In genomic region chr5:129786818-129787790, GRCm38 (mm10) we compare ENCODE assay signal across 8 mouse cellular contexts. TPM values are rescaled to one million over a fixed set of nuclear protein-coding genes. Genes with fewer than 3 reads are reported as not detected.
A peak's percentile ranks its signal among the peaks of the same experiment; 100 is the strongest.
DNase-seq lines count a peak whose midpoint lies in the region; ATAC-seq lines count a peak whose summit lies in the region.

Gene Psph (minus strand): TSS chr5:129787449.

- WGBS in hindbrain, embryonic 14.5 days = under 1% methylated on average over 73 of the region's 73 CpGs

- H3K4me2 ChIP-seq in hindbrain, embryonic 14.5 days (replicated peaks) = peak within 1 kb of the TSS; percentile 77

- peak; percentile 99 for ATAC-seq in hindbrain, embryonic 14.5 days (ENCODE audit: low FRiP score)

- H3K36me3 ChIP-seq in hindbrain, embryonic 14.5 days (replicated peaks; ENCODE audit: control insufficient read depth, insufficient read depth) = peaks cover 36% of the 10 kb centered on the region

- H3K9ac ChIP-seq in hindbrain, embryonic 14.5 days = peak within 1 kb of the TSS; percentile 96

- H3K27me3 ChIP-seq in hindbrain, embryonic 14.5 days (ENCODE audit: control insufficient read depth, insufficient read depth, low read length) = no peaks in the 10 kb centered on the region

- H3K27ac ChIP-seq in hindbrain, embryonic 14.5 days = peak within 1 kb of the TSS; percentile 99

- peak within 1 kb of the TSS; percentile 97 for H3K4me3 ChIP-seq in hindbrain, embryonic 14.5 days (replicated peaks; ENCODE audit: low read length)

- H3K4me1 ChIP-seq in hindbrain, embryonic 14.5 days (replicated peaks; ENCODE audit: control insufficient read depth, insufficient read depth, low read length) = peaks cover 14% of the 10 kb centered on the region

- H3K9me3 ChIP-seq in hindbrain, embryonic 14.5 days (ENCODE audit: control insufficient read depth, low read length) = no peaks in the 10 kb centered on the region

- DNase-seq in R1 (ENCODE audit: low read depth, low spot score) = peak; percentile 100
- DNase-seq in cerebellum, postnatal 25 days = peak; percentile 98
- peak; percentile 97 for DNase-seq in frontal cortex, postnatal 25 days (ENCODE audit: low spot score in 2 of 2)
- DNase-seq in hindbrain, embryonic 14.5 days (ENCODE audit: low spot score) = peak; percentile 99
- peak; percentile 96 to 97 for DNase-seq in layer of hippocampus, postnatal 36 days
- DNase-seq in lung, postnatal 36 days = peak; percentile 98
- DNase-seq in retina, postnatal 1 day = peak; percentile 99
- peak; percentile 93 to 96 for DNase-seq in urinary bladder, adult 18-20 months (ENCODE audit: low spot score in 2 of 2)

RNA-seq across cellular contexts. Expression of gene Psph, which starts in this region (rescaled TPM):
- polyA plus RNA-seq in hindbrain, embryonic 14.5 days (2014; fragmentation: Nextera tagmentation; extraction: Ambion mirVana) = 31.3 and 33.6 TPM in 2 replicates
- 10 to 100 TPM; 27.5 to 28.9 TPM for total RNA-seq in layer of hippocampus, postnatal 36 days (2021)

Comparison
In these comparisons a context has a peak if more than half of its experiments do, and no peak if none do; other contexts are left out.
1. Peak in every context shown above with its lines: DNase-seq, ATAC-seq, H3K4me3 ChIP-seq and H3K27ac ChIP-seq.